Mouse (Mus musculus) Muller cell, postnatal 12 days (primary cell): Measurements from ENCODE around the gene Palm.
"Not testable (repeated sequence)": the region's sequence is repeated elsewhere in the genome, so short reads cannot be mapped to it uniquely, and the experiment has no call there.

Source experiments
- DNase-seq: peaks from one replicate; pipeline ENCODE4 v3.0.0-alpha.2; 2015; ENCODE audit errors: inconsistent ontology term

The Palm gene

GRCm38 (mm10) chr10:79793051-79793737, at the start of gene Palm:
Gene Palm (plus strand): TSS chr10:79793572.
- DNase-seq: peak; percentile 88

- DNase-seq: no peak
Observed at GRCm38 (mm10) chr10:79743650-79744365, 49.6 kb upstream of the Palm start.

- no peak for DNase-seq
Observed at GRCm38 (mm10) chr10:79745411-79745810, 48.0 kb upstream of the Palm start.

GRCm38 (mm10) chr10:79745898-79746773, 47.2 kb upstream of the Palm start, which contains the start of gene Polrmt:
Gene Polrmt (minus strand): TSS chr10:79746581.
- DNase-seq: peak; percentile 95

GRCm38 (mm10) chr10:79746774-79747151, 46.6 kb upstream of the Palm start:
- no peak for DNase-seq

- no peak for DNase-seq
Observed at GRCm38 (mm10) chr10:79748496-79748895, 44.9 kb upstream of the Palm start.

- peak; percentile 77 for DNase-seq
Observed at GRCm38 (mm10) chr10:79754856-79755516, 38.4 kb upstream of the Palm start, which contains the start of gene Fgf22. Gene Fgf22 (plus strand): TSS chr10:79755076.

- DNase-seq: no peak
Observed at GRCm38 (mm10) chr10:79755854-79756253, 37.5 kb upstream of the Palm start.

GRCm38 (mm10) chr10:79756660-79757059, 36.7 kb upstream of the Palm start:
- no peak for DNase-seq

GRCm38 (mm10) chr10:79759675-79760074, 33.7 kb upstream of the Palm start:
- not testable (repeated sequence) for DNase-seq

- DNase-seq: no peak
Observed at GRCm38 (mm10) chr10:79760603-79761143, 32.7 kb upstream of the Palm start.

- DNase-seq: no peak
Observed at GRCm38 (mm10) chr10:79762875-79763274, 30.5 kb upstream of the Palm start.

GRCm38 (mm10) chr10:79764234-79764633, 29.1 kb upstream of the Palm start:
- DNase-seq: no peak

- no peak for DNase-seq
Observed at GRCm38 (mm10) chr10:79765228-79765745, 28.1 kb upstream of the Palm start.

GRCm38 (mm10) chr10:79766001-79766507, 27.3 kb upstream of the Palm start:
- DNase-seq: no peak

GRCm38 (mm10) chr10:79766508-79767325, 26.7 kb upstream of the Palm start, which contains the start of gene Rnf126:
Gene Rnf126 (minus strand): TSS chr10:79766952.
- peak; percentile 100 for DNase-seq

- DNase-seq: peak; percentile 98
Observed at GRCm38 (mm10) chr10:79767372-79768244, 25.8 kb upstream of the Palm start.

- peak; percentile 79 for DNase-seq
Observed at GRCm38 (mm10) chr10:79768400-79768799, 25.0 kb upstream of the Palm start.

- DNase-seq: no peak
Observed at GRCm38 (mm10) chr10:79769329-79769728, 24.0 kb upstream of the Palm start.
